Mouse (Mus musculus): Measurements from ENCODE around the gene Ctla4. TPM values are rescaled to one million over a fixed set of nuclear protein-coding genes. Genes with fewer than 3 reads are reported as not detected.

The Ctla4 gene
- polyA plus RNA-seq, 1 experiment from 2014 or later: not detected

DNA sequence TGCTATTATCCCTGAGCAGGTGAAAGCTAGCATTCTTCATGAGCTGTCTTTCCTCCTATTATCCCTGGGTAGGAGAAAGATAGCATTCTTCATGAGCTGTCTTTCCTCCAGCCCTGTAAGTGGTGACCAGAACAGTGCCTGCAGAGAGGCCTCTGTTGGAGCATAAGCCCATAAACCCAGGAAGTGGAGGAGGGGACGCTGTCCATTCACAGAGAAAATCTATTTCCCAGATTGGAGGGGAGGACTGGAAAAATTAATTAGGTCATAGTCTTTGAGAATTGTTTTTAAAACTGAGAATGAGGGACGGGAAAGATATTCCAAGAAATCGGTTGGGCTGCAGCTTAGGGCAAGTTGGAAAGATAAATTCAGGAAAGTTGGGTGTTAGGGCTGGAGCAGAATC, 24.3 kb upstream of the Ctla4 start:
- no peak overlapping the region for H3K4me3 ChIP-seq (ENCODE audit: low read depth, low read length)
- peaks cover 5% of the 10 kb centered on the region; the same call in 1 of the 2 replicates for H3K4me1 ChIP-seq (ENCODE audit: control insufficient read depth, insufficient read depth, low read length)
- no peak overlapping the region; the same call in 1 of the 2 replicates for H3K27ac ChIP-seq (ENCODE audit: low read length)
- ATAC-seq: no peak
- H3K9ac ChIP-seq (ENCODE audit: low read depth, low read length): no peak overlapping the region
- no peak overlapping the region for H3K4me2 ChIP-seq (ENCODE audit: low read length)
- 79% methylated on average over 3 of the region's 3 CpGs for WGBS
- no peaks in the 10 kb centered on the region for H3K9me3 ChIP-seq (replicated peaks; ENCODE audit: control insufficient read depth, low read length, poor library complexity, severe bottlenecking)
- no peaks in the 10 kb centered on the region for H3K36me3 ChIP-seq (ENCODE audit: control insufficient read depth, insufficient read depth, low read length)
- H3K27me3 ChIP-seq (ENCODE audit: control insufficient read depth, insufficient read depth, low read depth, low read length): no peaks in the 10 kb centered on the region

DNA sequence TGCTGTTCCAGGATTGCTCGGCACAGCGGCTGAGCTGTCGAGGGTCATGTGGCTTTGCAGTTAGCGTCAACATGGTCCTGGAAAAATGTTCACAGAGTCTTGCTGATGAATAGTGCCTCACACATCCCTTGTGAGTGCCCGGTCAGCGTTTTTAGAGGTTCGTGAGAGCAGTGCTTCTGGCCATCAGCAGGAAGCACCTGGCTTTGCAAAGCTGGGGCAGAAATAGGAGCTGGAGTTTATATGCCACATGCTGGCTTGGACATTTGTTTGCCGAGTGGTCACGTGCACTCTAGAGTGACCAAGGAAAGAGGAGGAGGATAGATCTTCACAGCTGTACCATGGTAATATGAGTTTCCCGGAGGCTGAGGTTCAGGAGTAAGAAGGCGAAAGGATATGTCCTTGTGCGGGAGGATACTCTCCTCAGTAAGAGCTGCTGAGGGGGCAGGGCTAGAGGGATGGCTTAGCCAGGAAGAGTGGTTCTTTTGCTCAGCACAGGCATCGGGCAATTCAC, 23.8 kb upstream of the Ctla4 start:
- 56% methylated on average over 13 of the region's 13 CpGs for WGBS
- peaks cover 5% of the 10 kb centered on the region; the same call in 1 of the 2 replicates for H3K4me1 ChIP-seq (ENCODE audit: control insufficient read depth, insufficient read depth, low read length)

DNA sequence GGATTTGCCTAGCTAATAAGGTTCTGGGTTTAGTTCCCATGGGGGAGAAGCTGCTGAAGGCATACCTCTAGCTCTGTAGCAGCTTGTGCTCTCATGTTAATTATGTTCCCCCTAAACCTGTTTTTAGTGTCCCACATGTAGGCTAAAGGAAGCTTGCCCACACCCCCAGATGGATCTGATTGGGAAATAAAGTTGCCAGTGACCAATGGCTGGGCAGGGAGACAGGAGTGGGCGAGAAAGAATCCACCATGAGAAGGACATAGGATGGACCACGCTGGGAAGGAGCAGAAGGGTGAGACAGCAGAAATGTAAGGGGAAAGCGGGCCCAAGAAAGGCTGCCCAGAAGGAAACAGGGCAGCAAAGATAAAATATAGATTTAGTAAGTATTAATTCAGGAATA, 23.1 kb upstream of the Ctla4 start:
- Histone ChIP-seq H3K4me2 (ENCODE audit: low read length) (no peak overlapping the region), H3K27ac (ENCODE audit: low read length) (no peak overlapping the region), H3K9ac (ENCODE audit: low read depth, low read length) (no peak overlapping the region), H3K4me3 (ENCODE audit: low read depth, low read length) (no peak overlapping the region), H3K9me3 (replicated peaks; ENCODE audit: control insufficient read depth, low read length, poor library complexity, severe bottlenecking) (no peaks in the 10 kb centered on the region), H3K27me3 (ENCODE audit: control insufficient read depth, insufficient read depth, low read depth, low read length) (no peaks in the 10 kb centered on the region), H3K4me1 (ENCODE audit: control insufficient read depth, insufficient read depth, low read length) (peaks cover 5% of the 10 kb centered on the region; the same call in 1 of the 2 replicates), H3K36me3 (ENCODE audit: control insufficient read depth, insufficient read depth, low read length) (no peaks in the 10 kb centered on the region)
- ATAC-seq: no peak
- WGBS: 81% methylated on average over 3 of the region's 3 CpGs

More for the DNA sequence above, 23.8 kb upstream of the Ctla4 start:
- H3K4me2 ChIP-seq (ENCODE audit: low read length): no peak overlapping the region
- no peak overlapping the region for H3K4me3 ChIP-seq (ENCODE audit: low read depth, low read length)
- no peak overlapping the region for H3K9ac ChIP-seq (ENCODE audit: low read depth, low read length)
- H3K9me3 ChIP-seq (replicated peaks; ENCODE audit: control insufficient read depth, low read length, poor library complexity, severe bottlenecking): no peaks in the 10 kb centered on the region
- ATAC-seq: no peak
- no peak overlapping the region for H3K27ac ChIP-seq (ENCODE audit: low read length)
- no peaks in the 10 kb centered on the region for H3K27me3 ChIP-seq (ENCODE audit: control insufficient read depth, insufficient read depth, low read depth, low read length)
- no peaks in the 10 kb centered on the region for H3K36me3 ChIP-seq (ENCODE audit: control insufficient read depth, insufficient read depth, low read length)

DNA sequence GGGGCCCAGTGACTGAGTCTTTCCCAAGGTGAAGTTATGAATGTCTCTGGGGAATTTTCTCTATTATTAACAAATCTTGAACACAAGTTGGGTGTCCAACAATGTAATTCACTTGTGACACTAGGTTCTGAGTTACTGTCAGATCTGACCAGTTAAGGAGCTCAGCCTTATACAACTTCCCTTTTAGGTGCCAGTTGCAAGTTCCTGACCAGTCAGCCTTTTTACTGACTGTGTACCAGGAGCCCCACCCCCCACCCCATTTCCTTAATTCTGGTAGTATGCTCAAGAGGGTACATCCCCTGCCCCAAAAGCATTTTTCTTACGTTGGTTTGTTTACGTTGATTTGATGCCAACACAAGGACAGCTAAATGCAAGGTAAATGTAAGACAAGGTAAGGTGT, 21.6 kb upstream of the Ctla4 start:
- H3K9ac ChIP-seq (ENCODE audit: low read depth, low read length): no peak overlapping the region
- no peaks in the 10 kb centered on the region for H3K9me3 ChIP-seq (replicated peaks; ENCODE audit: control insufficient read depth, low read length, poor library complexity, severe bottlenecking)
- no peak for ATAC-seq
- no peaks in the 10 kb centered on the region for H3K27me3 ChIP-seq (ENCODE audit: control insufficient read depth, insufficient read depth, low read depth, low read length)
- H3K27ac ChIP-seq (ENCODE audit: low read length): no peak overlapping the region
- no peaks in the 10 kb centered on the region for H3K36me3 ChIP-seq (ENCODE audit: control insufficient read depth, insufficient read depth, low read length)
- no peak overlapping the region for H3K4me3 ChIP-seq (ENCODE audit: low read depth, low read length)
- peaks cover 5% of the 10 kb centered on the region; the same call in 1 of the 2 replicates for H3K4me1 ChIP-seq (ENCODE audit: control insufficient read depth, insufficient read depth, low read length)
- 89% methylated on average over 2 of the region's 2 CpGs for WGBS
- no peak overlapping the region for H3K4me2 ChIP-seq (ENCODE audit: low read length)

DNA sequence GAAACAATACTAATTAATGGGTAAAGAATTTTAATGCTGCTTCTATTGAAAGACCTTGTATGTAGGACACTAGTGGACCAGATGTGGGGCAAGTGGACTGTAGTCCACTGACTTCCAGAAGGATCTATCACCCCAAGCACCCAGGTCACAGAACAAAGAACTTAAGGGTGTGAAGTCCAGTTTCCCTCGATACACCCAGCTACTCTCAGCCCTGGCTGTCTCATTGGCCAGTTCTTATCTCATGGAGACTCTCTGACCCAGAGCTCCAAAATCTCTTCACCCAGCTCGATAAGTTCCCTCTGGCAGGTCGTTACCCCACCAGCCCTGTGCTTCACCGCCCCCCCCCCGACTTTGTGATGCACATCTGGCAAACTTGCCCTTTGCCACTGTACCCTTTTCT, 20.8 kb upstream of the Ctla4 start:
- no peak overlapping the region for H3K4me2 ChIP-seq (ENCODE audit: low read length)
- ATAC-seq: no peak
- no peaks in the 10 kb centered on the region for H3K9me3 ChIP-seq (replicated peaks; ENCODE audit: control insufficient read depth, low read length, poor library complexity, severe bottlenecking)
- H3K27me3 ChIP-seq (ENCODE audit: control insufficient read depth, insufficient read depth, low read depth, low read length): no peaks in the 10 kb centered on the region
- peaks cover 2% of the 10 kb centered on the region; the same call in 1 of the 2 replicates for H3K4me1 ChIP-seq (ENCODE audit: control insufficient read depth, insufficient read depth, low read length)
- no peak overlapping the region for H3K9ac ChIP-seq (ENCODE audit: low read depth, low read length)
- H3K36me3 ChIP-seq (ENCODE audit: control insufficient read depth, insufficient read depth, low read length): no peaks in the 10 kb centered on the region
- no peak overlapping the region for H3K4me3 ChIP-seq (ENCODE audit: low read depth, low read length)
- WGBS: 87% methylated on average over 5 of the region's 5 CpGs
- no peak overlapping the region for H3K27ac ChIP-seq (ENCODE audit: low read length)

DNA sequence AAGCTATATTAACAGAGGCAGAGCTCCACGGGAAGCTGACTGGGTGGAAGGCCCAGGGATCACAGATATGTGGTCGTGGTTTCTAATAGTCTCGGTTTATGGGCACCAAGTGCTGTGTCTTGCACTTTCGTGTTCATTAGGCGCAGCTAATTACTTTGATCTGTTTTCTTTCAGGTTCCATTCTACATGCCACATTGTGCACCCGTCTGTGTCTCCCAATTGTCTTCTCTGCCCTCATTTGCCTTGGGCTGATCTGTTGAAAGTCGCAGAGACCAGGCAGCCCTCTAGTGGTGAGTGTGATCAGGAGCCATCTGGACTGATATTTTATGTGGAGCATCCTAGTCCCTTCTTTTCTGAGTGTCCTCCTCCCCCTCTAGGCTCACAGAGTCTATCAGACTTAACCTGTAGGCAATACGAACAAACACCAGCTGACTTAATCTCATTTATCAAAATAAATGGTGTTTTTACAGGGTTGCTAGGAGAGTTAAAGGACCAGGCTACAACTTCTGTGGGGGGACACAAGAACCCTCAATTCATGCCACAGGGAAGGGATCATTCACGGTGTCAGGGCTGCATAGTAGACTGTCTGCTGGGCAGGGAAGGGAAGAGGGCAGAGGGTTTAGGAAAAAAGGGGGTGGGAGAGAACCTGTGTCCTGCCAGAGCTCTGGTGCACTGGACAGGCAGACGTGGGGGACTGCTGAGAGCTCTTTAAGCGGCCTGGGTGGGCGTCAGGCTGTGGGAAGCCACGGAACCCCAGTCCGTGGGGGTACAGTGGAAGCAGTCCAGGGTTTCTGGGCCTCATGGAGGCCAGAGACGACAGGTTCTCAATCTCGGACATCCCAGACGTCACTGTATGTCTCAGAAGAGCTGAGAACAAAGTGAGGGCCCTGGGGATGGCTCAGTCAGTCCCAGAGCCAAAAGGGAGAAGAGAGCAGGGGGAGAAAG, 18.2 kb upstream of the Ctla4 start:
- H3K27me3 ChIP-seq (ENCODE audit: control insufficient read depth, insufficient read depth, low read depth, low read length): no peaks in the 10 kb centered on the region
- H3K36me3 ChIP-seq (ENCODE audit: control insufficient read depth, insufficient read depth, low read length): no peaks in the 10 kb centered on the region
- no peak for ATAC-seq
- no peak overlapping the region for H3K4me2 ChIP-seq (ENCODE audit: low read length)
- H3K4me1 ChIP-seq (ENCODE audit: control insufficient read depth, insufficient read depth, low read length): no peaks in the 10 kb centered on the region
- no peak overlapping the region for H3K27ac ChIP-seq (ENCODE audit: low read length)
- 70% methylated on average over 17 of the region's 17 CpGs for WGBS
- H3K9me3 ChIP-seq (replicated peaks; ENCODE audit: control insufficient read depth, low read length, poor library complexity, severe bottlenecking): no peaks in the 10 kb centered on the region
- no peak overlapping the region for H3K4me3 ChIP-seq (ENCODE audit: low read depth, low read length)
- H3K9ac ChIP-seq (ENCODE audit: low read depth, low read length): no peak overlapping the region

DNA sequence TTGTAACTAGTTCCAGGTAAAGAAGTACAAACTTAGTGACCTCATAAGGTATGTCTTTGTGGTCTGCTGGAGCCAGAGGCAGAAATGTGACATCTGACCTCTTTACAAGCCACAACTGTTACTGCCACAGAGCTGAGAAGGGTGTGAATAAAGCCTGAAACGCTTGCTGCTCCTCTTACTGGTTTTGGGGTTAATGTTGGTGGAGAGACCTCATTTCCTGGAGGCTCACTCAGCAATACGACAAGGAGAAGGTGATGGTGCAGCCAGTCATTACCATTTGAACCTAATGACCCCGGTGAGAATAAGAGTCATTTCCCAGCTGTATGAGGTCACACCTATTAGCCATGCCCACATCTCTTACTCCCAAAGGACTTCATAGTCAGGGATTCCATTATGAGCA, 11.5 kb upstream of the Ctla4 start:
- ATAC-seq: no peak
- WGBS: 81% methylated on average over 3 of the region's 3 CpGs
- no peak overlapping the region for H3K4me2 ChIP-seq (ENCODE audit: low read length)

DNA sequence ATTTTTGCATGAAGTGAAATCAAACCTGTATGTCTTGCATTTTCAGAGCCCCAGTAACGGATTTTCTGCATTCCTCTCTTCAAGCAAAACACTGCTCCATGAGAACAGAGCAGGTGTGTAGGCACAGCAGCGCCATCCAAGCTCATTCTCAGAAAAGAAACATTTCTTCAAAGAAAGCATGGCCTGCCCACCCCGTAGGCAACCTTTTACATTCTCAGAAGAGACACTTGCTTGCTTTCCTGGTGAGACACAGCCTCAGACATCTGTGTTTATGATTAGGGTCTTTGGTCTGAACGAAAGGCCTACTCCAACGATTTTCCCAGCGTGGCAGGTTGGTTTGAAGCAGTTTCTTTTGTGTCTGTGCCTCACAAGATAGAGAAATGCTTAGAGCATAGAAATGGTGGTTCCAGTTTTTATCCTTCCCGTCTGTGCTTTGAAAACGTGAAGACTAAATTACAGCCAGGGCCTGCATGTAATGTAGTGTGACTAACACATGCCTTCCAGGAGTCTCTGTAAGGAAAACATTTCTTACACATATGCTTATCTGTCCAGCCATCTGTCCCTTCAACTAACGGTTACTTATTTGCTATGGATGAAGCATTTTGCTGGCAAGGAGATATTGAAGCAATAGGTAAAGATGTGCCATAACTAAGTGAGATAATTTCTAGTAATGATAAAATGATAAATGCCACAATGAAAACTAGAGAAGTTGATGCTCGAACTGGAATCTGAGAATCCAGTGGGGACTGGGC, 6.5 kb upstream of the Ctla4 start:
- Histone ChIP-seq H3K27ac (ENCODE audit: low read length) (no peak overlapping the region), H3K27me3 (ENCODE audit: control insufficient read depth, insufficient read depth, low read depth, low read length) (no peaks in the 10 kb centered on the region), H3K9ac (ENCODE audit: low read depth, low read length) (no peak overlapping the region), H3K4me1 (ENCODE audit: control insufficient read depth, insufficient read depth, low read length) (no peaks in the 10 kb centered on the region), H3K4me3 (ENCODE audit: low read depth, low read length) (no peak overlapping the region), H3K9me3 (replicated peaks; ENCODE audit: control insufficient read depth, low read length, poor library complexity, severe bottlenecking) (no peaks in the 10 kb centered on the region), H3K36me3 (ENCODE audit: control insufficient read depth, insufficient read depth, low read length) (no peaks in the 10 kb centered on the region), H3K4me2 (ENCODE audit: low read length) (no peak overlapping the region)
- ATAC-seq: no peak
- 67% methylated on average over 10 of the region's 10 CpGs for WGBS

More for the DNA sequence above, 11.5 kb upstream of the Ctla4 start:
- Histone ChIP-seq H3K9me3 (replicated peaks; ENCODE audit: control insufficient read depth, low read length, poor library complexity, severe bottlenecking) (no peaks in the 10 kb centered on the region), H3K4me3 (ENCODE audit: low read depth, low read length) (no peak overlapping the region), H3K27me3 (ENCODE audit: control insufficient read depth, insufficient read depth, low read depth, low read length) (no peaks in the 10 kb centered on the region), H3K36me3 (ENCODE audit: control insufficient read depth, insufficient read depth, low read length) (no peaks in the 10 kb centered on the region), H3K9ac (ENCODE audit: low read depth, low read length) (no peak overlapping the region), H3K4me1 (ENCODE audit: control insufficient read depth, insufficient read depth, low read length) (no peaks in the 10 kb centered on the region), H3K27ac (ENCODE audit: low read length) (no peak overlapping the region)

DNA sequence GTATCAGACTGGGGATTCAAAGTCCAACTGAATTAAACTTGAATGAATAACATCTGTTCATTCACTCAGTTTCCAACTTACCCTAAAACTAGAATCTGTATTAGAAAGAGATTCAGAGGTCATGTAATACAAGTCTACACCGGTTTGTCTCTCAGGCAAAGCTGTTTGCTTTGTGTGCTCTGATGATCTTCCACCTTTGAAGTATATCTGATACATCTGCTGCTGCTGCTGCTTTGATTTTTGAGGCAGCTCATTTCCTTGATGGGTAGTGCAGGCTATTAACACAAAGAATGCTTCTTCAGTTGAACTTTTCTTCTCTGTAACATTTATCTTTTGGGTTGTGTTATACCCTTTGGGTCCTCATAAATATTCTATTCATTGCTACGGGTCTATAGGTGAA, 4.0 kb upstream of the Ctla4 start:
- H3K9ac ChIP-seq (ENCODE audit: low read depth, low read length): no peak overlapping the region
- no peak overlapping the region for H3K4me3 ChIP-seq (ENCODE audit: low read depth, low read length)
- H3K36me3 ChIP-seq (ENCODE audit: control insufficient read depth, insufficient read depth, low read length): no peaks in the 10 kb centered on the region
- ATAC-seq: no peak
- no peak overlapping the region for H3K27ac ChIP-seq (ENCODE audit: low read length)
- no peaks in the 10 kb centered on the region for H3K4me1 ChIP-seq (ENCODE audit: control insufficient read depth, insufficient read depth, low read length)
- no peak overlapping the region for H3K4me2 ChIP-seq (ENCODE audit: low read length)
- H3K9me3 ChIP-seq (replicated peaks; ENCODE audit: control insufficient read depth, low read length, poor library complexity, severe bottlenecking): no peaks in the 10 kb centered on the region
- 75% methylated on average over 2 of the region's 2 CpGs for WGBS
- H3K27me3 ChIP-seq (ENCODE audit: control insufficient read depth, insufficient read depth, low read depth, low read length): no peaks in the 10 kb centered on the region
